Mouse (Mus musculus) spleen, adult 18-20 months (tissue): ENCODE results near the gene Pon2.
"Not testable (repeated sequence)": the region's sequence is repeated elsewhere in the genome, so short reads cannot be mapped to it uniquely, and the experiment has no call there.

Experiments used
- DNase-seq, 2 experiments: peaks; one replicate each; pipeline ENCODE4 v3.0.0; 2022; ENCODE audit warnings: mixed read lengths in 2 of 2

Gene Pon2

GRCm38 (mm10) chr6:5298092-5298554, at the start of gene Pon2:
TSS of gene Pon2 (minus strand) at chr6:5298455.
- DNase-seq: peak; percentile 78 to 85

GRCm38 (mm10) chr6:5344255-5344654, 46.0 kb upstream of the Pon2 start:
- no peak for DNase-seq

- DNase-seq: not testable (repeated sequence)
Observed at GRCm38 (mm10) chr6:5339283-5339682, 41.0 kb upstream of the Pon2 start.

DNA sequence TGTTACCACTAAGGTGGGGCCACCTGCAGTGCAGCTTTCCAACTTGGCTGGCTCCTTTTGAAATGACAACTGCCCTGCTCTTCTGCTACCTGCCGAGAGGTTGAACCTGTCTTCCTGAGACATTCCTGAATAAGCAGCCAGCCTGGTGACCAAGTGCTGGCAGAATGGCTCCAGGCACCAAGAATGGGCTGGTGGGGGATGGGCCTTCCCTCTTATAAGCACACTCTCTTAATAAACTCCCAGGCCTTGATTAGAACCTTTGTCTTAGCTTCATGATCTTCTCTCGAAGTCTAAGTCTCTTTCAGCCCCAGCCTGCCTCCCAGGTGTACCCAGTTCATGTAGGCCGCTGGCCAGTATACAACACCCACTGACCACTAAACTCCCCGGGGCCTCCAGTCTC, 40.5 kb upstream of the Pon2 start:
- not testable (repeated sequence) for DNase-seq

DNA sequence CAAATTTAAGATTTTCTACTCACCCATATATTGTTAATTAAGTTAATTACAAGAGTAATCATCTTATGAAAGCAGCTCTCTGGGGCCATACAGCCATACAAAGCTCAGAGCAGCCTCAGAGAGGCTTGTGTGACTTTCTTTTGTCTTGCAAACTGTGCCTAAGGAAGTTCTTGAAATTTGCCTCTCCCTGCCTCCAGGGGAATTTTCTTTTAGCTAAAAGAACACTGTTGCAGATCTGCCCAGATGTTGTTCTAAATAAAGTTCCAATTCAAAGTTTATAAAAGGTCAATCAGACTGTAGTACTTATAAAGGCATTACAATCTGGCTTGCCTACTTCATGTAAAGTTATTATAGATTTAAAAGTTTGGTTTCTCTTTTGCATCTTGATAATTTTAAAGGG, 37.8 kb upstream of the Pon2 start:
- not testable (repeated sequence) for DNase-seq

DNA sequence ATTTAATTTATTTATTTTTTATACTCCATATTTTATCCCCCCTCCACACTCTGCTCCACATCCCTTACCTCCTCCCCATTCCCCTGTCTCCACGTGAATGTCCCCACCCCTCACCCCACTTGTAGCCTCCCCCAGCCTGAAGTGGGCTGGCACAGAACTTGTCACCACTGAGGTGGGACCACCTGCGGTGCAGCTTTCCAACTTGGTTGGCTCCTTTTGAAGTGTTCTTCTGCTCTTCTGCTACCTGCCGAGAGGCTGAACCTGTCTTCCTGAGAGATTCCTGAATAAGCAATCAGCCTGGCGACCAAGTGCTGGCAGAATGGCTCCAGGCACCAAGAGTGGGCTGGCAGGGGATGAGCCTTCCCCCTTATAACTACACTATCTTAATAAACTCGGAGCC, 35.8 kb upstream of the Pon2 start:
- no peak for DNase-seq

- no peak for DNase-seq
Observed at GRCm38 (mm10) chr6:5332560-5333150, 34.4 kb upstream of the Pon2 start.

DNA sequence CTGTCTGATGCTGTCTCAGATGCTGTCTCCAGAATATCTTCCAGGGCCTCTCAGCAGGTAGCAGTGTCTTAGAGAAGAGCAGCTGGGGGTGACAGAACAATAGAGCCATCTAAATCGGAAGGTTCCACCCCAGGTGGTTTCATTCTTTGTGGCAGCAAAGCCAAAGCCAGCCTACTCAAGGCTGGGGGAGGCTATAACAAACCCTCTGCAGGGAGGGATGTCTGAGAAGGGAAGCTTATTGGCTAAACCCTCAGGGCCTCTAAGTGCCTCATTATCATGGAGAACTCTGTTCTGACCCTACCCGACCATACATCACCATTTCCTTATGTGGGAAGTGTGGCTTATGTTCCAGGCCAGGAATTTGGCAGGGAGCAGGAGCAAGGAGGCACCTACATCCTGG, 26.9 kb upstream of the Pon2 start:
- no peak for DNase-seq

- DNase-seq: not testable (repeated sequence)
Observed at GRCm38 (mm10) chr6:5324101-5324500, 25.8 kb upstream of the Pon2 start.

GRCm38 (mm10) chr6:5316630-5317029, 18.4 kb upstream of the Pon2 start:
- DNase-seq: no peak

DNA sequence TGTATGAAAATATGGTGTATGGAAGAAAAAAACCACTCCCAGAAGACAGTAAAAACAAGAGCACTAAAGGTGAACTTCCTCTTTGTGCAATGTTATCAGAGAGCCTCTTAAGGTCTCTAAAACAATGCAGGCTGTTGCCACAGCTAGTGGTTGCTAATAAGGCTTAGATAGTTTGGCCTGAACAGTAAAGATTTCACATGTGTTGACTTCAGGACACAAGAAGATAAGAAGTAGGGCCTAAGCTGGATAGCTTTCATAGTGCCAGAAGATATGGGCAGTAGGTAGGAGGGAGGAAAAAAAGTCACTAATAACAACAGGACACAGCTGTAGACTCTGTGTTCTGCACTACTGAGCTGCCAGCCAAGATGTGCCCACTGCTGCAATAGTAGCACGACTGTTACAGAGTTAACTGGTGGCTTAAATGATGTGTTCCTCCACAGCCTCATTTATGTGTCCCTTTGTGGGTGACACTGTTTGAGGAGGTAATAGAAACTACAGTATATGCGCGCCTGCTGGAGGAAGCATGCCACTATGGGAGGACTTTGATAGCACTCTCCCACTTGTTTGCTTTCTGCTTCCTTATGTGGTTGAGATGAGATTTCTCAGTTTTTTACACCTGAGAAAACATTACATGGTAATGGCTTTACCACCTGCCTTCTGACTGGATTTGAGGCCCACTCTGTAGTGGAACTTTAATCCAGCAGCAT, 17.0 kb upstream of the Pon2 start:
- DNase-seq: no peak

GRCm38 (mm10) chr6:5313951-5314590, 15.8 kb upstream of the Pon2 start:
- no peak for DNase-seq

DNA sequence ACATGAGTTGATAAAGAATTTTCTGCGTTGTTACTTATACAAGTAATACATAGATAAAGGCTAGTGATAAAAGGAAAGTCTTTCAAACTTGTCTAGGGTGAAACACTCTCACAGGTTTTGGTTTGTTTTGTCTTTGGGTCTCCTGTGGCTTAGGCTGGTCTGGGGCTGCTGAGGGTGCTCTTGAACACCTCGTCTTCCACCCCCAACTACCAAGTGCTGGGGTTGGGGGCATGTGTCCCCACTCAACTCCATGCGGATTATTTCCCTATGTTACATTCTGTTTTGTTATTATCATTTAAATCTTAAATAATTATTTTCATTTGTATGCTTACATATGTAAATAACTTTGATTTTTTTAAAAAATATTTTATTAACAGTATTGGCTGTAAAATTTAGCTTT, 12.2 kb upstream of the Pon2 start:
- DNase-seq: no peak

DNA sequence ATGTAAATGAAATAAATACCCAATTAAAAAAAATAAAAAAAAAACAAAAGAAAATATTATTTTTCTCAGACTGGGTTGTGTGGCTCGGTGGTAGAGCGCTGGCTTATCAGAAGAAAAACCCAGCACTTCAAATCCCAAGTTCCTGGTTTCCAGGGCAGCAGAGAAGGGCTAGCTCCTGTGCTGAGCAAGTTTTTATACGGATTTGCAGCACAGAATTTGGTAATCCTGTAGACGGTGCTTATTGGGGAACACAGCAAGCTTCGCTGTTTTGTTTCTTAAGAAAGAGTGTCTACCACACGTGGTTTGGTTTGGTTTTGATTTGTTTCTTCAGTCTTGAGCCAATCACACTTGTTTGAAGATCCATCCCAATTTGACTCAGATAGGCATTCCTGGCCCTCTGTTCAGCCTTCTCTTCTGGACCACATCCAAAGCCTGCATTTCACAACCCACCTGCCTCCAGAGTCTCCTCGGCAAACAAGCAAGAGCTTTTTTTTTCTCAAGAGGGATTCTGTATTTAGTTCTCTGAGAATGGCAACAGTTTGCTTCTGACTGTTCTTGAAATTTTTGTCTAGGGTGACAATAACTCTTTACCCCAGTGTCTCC, 11.4 kb upstream of the Pon2 start:
- no peak for DNase-seq

DNA sequence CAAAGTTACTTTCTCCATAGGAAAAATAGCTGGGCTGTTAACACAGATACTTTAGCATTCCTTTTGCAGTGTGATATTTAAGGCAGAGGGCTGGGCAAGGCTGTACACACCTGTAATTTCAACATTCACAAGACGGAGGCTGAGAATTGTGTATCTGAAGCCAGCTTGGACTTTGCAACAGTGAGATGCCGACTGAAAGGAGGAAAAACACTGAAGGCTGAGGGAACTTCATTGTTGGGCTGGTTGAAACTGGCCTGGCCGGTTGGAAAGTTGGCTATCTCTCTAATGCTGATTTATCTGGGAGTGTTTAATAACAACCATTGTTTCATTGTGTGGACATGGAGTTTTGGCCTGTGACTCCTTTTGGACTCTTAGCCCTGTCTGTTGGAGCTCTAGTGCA, 7.7 kb upstream of the Pon2 start:
- DNase-seq: no peak

DNA sequence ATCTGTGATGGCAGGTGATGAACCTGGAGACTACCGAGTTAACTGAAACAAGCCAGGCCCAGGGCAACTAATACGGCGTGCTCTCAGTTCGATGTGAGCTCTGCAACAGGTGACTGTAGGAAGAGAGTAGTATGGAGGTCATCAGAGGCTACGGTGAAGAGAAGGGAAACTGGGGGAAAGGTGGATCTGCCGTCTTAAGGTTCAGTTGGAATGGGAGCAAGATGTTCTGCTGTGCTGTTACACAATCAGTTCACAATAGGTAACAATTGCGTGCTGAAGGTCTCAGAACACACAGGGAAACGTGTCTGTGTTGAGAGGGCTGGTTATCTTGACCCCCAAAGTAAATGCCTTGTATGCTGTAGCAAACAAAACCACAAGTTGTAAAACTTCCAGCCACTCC, 6.7 kb upstream of the Pon2 start:
- no peak for DNase-seq

DNA sequence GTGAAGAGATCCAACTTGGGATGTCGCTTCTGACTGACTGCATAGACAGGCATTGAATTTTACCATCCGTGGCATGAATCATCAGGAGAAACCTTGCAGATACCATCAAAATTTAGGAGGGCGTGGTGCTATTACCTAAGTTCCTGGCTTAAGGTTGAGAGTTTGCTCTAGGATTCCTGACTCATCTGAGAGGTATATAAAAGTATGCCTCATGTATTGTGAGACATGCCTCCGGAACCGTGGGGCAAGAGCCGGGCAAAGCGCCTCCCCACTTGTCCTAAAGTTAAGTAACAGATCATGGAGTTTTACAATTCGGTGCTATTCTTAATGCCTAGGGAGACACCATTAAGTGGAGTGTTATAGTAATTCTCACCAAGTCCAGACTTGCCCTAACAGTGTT, 2.4 kb upstream of the Pon2 start:
- no peak for DNase-seq

DNA sequence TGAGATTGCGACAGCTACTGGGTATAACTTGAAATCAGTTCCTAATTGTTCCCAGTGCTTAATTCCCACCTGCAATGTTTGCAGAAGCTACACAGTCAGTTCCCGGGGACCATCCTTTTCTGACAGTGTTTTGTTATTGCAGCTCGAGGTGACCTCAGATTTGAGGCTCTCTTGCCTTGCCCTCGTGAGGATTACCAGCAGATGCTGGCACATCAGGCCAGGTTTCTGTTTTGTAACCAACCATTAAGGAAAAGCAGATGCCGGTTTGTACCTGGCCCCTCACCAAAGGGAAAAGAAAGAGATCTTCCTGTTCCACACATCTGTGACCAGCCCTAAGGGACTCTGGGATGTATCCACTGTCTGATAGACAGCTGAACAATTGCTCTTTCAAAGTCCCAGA, 1.3 kb upstream of the Pon2 start:
- no peak for DNase-seq

DNA sequence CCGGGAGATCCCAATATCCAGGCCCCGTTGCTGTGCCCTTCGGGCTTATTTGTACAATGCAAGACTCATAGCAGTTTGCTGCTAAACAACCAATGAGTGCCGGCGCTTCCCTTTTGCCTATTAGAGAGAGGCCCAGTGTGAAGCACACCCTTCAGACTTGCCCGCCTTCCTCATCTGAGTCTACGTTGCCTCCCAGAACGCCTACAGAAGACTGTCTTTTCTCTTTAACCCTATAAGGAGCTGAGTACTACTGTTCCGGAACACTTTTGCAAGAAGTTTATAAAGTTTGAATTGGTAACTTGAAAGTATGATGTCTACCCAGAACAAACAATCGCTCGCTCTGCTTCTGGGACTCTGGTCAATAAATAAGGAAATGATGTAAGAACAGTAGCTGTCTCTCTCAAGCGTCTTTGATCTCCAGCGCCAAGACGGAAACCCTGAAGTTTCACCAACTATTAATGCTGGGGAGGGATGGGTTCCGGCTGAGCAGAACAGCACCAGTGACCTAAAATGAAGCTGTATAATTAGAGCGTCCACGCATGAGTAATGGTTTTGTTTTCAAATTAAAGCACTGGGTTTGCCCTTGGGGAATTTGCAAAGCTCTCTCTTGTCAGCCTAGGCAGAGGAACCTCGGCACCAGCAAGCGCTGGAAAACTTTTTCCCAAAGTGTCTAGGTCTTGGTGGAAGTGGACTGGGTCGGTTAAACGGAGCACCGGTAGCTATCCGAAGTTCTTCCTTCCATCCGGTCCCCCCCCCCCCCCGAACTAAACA, 749 bp downstream of the Pon2 start:
- DNase-seq: peak; percentile 35 to 48

DNA sequence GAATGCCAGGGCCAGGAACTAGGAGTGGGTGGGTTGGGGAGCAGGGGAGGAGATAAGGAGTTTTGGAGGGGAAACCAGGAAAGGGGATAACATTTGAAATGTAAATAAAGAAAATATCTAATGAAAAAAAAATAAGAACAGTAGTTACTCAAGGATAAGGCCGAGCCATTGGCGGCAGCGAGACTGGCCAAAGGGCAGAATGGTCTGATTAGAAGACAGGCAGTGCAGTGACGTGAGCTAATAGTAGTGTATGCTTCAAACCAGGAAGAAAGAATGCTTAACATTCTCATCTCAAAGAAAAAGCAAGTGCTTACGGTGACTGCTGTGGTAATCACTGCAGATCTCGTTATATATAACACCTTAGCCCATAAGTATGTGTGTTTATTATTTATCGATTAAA, 2.2 kb downstream of the Pon2 start:
- no peak for DNase-seq

- DNase-seq: no peak
Observed at GRCm38 (mm10) chr6:5294659-5295449, 3.4 kb downstream of the Pon2 start.

DNA sequence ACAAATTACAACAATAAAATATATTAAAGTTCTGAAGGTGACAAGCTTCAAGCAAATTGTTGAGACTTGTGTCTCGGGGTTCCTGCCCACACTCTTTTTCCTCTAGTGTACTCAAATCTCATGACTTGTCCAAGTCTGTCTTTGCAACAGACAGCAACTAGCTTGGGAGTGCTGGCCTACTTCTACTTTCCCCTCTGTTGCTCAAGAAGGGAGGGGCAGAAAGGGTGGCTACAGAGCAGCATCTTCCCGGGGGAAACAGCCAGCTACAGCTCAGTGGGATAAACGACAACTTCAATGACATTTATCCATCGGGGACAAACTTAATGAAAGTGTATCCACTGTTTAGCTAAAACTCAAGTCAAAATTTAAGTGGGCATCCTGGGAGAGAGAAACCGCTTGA, 5.4 kb downstream of the Pon2 start:
- no peak for DNase-seq
